Mouse (Mus musculus) induced T-regulatory cell, adult 2 months (primary cell): ENCODE measurements at regions not wholly inside any gene's neighbourhood (a gene's known extent, or its start where the extent isn't known, plus 50 kb on each side); places are given as distances from the start of the nearest gene placed in this dataset.

ENCODE experiments used
- DNase-seq: peaks from one replicate; pipeline ENCODE4 v3.0.0-alpha.2; 2012; ENCODE audit warnings: low read depth

DNA sequence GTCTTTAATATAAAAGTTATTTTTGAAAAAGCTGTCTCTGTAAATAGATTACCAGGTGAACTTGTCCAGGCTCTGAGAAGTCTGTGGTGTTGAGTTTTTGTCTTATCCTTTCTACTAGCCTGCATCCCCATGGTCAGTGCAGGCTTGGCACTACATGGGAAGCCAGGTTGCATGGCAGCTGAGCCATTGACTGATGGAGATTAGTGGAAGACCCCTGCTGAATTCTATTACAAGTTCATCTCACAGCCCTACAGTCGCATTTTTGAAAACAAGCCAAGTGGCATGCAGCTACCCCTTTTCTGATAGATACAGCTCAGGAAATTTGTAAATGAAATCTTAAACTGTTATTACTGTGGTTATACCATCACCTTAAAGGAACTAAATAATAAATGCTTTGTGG, 101.2 kb upstream of the Fam184a start:
- DNase-seq, result no peak

DNA sequence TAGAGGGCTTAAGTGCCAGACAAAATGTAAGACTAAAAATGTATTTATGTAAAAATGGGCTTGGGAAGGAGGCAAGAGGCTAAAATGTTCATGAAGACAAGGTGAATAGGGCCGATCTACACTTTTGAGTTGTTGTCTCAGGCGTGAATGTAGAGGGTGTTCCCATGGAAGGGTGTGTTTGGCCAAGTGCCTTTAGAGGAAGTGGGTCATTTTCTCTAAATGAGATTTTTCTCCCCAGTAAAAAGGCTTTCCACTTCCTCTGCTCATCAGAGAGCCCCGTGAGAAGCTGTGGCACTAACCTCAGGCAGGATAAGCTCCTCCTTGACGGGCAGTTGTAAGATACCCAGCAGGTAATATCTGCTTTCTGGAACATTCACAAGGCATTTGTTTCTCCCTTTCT, 99.6 kb upstream of the Fam184a start:
- DNase-seq, result no peak

DNA sequence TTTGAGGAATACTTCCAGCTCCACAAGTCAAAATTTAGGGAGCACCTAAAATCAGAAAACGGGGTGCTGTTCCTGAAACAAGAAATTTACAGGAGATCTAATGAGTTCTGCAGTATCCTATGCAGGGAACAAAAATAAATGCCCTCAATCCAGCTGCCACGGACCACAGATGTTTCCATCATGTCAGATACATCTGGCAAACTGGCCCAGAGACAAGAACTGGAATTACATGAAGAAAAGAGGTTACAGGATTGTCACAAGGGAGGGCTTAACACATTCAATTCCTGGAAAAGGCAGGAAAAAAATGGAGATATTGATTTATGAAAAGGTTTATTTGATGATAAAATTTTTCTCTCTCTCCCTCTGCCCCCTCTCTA, 62.3 kb upstream of the Fam184a start:
- DNase-seq, result no peak

DNA sequence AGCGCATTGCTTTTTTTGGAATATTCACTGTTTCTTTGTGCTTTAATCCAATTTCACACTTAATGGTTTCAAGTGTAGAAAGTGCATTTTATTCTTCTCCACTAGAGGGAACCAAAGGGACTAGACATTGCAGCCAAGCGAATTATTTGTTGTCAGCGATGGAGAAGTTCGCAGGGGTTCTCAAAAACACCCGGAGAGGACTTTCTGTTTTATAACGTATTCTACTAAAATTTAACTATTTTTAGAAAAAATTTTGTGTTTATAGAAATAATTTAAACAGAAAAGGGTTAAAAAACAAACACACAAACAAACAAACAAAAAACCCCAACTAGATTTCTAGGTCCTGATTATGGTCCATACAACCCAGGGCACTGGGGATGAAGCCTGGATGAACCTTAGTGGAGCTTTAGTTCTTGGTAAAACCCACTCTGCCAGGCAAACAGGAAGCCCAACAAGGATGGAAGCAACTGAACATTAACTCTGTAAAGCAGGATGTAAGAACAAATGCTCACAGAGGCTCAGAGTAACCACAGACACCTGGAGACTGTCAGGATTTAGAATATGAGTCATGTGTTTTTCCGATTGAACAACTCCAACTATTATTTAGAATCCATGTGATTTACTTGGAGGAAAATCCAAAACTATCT, 61.8 kb upstream of the Fam184a start:
- DNase-seq, result peak; percentile 60

DNA sequence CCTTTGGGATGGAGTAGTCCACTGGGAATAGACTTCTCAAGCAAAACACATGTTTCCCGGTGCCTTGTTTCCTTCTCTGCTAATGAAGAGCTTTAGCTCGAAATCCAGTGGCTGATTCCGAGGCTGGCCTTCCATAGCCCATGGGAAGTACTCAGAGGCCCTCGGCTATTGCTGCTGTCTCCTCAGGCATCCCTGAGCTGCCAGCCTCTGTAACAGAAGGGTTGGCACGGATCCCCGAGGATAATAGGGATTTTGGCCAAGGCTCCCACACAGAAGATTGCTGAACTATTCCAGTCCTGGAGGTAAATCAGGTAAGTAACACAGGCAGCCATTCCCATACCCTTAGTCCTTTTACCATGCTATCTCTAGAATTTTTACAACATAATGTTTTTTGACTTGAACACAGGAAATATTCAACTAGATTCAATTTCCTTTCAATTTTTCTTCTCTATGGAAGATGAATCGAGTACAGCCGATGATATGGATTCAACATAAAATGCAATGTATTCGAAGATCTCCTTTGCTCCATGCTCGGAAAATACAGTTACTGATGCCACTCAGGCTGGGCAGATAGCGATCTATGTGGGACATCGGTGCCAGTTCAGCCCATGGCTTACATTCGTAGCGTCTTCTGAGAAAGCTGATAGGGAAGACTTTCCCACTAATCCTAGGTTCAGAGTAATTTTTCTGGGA, 61.1 kb upstream of the Fam184a start:
- no peak for DNase-seq

DNA sequence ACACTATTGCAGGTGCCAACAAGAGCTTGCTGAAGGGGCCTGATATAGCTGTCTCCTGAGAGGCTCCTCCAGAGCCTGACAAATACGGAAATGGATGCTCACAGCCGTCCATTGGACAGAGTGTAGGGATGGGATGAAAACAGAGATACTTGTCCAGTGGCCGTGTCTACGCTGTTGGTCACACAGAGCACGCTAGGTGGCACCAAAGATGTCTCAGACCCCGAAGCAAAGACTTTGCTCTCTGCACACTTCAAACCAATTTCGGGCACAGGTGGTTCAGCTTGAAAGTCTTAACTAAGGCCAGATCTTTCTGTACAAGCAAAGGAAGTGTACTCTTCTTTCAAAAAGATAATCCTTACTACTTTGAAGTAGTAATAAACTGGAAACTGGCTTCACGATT, 55.8 kb upstream of the Fam184a start:
- peak; percentile 9 for DNase-seq

DNA sequence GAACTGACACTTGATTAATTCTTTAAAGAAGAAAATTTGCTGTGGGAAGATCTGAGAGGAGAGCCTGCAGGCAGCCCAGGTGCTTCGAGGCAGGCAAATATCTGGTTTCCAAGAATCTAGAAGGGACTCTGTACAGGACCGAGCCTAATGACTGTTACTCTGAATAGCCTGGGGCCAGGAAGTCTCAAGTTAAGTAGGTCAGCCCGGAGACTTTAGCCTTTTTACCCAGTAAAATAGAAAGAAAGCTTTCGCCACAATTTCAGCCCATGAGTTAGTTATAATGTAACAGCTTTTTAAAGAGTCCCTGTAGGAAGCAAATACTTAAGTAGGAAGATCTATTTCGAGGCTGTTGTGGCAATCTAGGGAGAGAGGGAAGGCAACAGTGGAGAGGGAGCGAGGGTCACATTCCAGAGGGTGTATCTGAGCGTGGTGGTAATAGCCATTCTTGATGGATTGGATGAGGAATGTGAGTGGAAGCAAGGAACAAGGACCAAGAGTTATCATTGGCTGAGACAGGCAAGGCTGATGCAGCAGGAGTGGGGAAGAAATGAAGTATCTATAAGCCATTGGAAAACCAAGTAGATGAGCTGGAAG, 50.2 kb upstream of the Fam184a start:
- no peak for DNase-seq
